Mouse (Mus musculus) T-cell, adult 66 days (primary cell): Measurements from ENCODE around the gene Bhlhe23. TPM values are rescaled to one million over a fixed set of nuclear protein-coding genes. Genes with fewer than 3 reads are reported as not detected.

Experiments
- total RNA-seq, 2 experiments: library from RNA; stranded (reverse); gene quantifications; 3 replicates in 1 of 2; 4 replicates in 1 of 2; pipeline ENCODE4 v1.2.4; 2023

Bhlhe23 gene
- total RNA-seq = not detected

DNA sequence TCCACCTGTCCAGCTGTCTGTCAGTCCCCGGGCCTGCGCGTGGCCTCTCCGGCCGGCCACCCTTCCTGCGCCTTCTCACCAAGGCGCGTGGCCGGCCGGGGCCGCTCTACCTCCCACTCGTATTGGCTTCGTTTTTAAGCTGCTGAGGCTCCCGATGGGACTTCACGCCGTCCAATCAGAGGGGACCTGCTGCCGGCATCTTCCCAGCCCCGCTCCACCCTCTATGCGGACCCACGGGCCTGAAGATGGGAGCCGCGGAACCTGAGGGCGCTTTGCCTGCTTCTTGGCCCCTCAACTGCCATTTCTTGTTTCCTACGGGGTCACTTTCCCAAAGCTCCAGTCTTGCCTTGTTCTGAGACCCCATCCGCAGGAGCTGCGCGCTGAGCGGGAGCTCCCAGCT is at the start of gene Bhlhe23:
Bhlhe23 (minus strand) TSS at position 108 of the 400 bp plus-strand sequence.

DNA sequence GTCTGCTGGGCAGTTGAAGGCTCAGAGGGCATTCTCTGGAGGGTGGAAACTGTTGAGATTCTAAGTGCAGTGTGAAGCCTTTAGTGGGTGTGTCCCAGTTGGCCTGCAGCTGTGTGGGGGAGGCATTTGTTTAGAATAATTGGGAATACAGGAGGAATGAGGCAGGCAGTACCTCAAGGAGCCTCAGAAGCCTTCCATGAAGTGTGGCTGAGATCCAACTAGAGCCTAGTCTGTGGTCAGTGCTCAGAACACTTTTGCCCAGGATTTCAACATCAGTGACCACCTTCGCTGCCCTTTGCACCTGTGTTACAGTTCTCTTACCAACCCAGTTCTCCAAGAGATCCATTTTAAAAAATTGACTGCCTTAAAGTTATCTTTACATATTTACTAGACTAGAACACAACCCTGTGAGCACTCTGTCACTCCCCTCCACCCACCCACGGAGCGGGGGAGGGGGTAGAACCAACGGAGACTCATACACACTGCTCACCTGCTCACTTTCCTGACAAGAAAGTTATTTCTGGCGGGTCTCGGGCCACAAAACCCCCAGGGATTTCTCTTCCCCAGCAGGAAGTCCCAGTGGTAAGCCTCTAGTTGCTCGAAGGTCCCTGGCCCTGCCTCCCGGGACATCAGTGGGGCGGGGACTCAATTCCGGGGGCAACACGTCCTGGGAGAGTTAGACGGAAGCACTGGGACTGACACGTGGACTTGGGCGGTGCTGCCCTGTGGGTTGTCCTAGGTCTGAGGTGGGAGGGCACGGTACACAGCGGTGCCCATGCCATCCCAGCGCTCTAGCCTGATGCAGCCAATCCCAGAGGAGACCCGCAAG is 51.9 kb downstream of the Bhlhe23 start, which contains the start of gene Slc17a9:
Slc17a9 (plus strand) TSS at position 679 of the 829 bp plus-strand sequence.

Other genes starting within 250 kb of the Bhlhe23 start
- gene Mrgbp, start 195.6 kb downstream of the Bhlhe23 start, total RNA-seq = 10 to 100 TPM; 42.6 to 47.0 TPM
- gene Ogfr, start 187.7 kb downstream of the Bhlhe23 start, total RNA-seq = 100 to 1,000 TPM in 1 of 2 experiments, 10 to 100 TPM in 1; 94.7 to 108 TPM
- 1 to 10 TPM; 2.5 to 3.8 TPM for gene Col9a3, start 179.1 kb downstream of the Bhlhe23 start, total RNA-seq
- gene Tcfl5, start 134.2 kb downstream of the Bhlhe23 start, total RNA-seq = under 1 TPM; 0.38 to 0.56 TPM
- 100 to 1,000 TPM; 102 to 107 TPM for gene Dido1, start 66.9 kb downstream of the Bhlhe23 start, total RNA-seq
- gene Gid8, start 66.8 kb downstream of the Bhlhe23 start, total RNA-seq = 10 to 100 TPM; 49.2 to 52.7 TPM
- gene Slc17a9, start 51.6 kb downstream of the Bhlhe23 start, total RNA-seq = 10 to 100 TPM; 89.8 to 96.5 TPM
- 10 to 100 TPM; 88.6 to 93.8 TPM for gene Ythdf1, start 144.0 kb upstream of the Bhlhe23 start, total RNA-seq
- not detected for gene Birc7, start 152.1 kb upstream of the Bhlhe23 start, total RNA-seq
- gene Nkain4, start 177.8 kb upstream of the Bhlhe23 start, total RNA-seq = not detected
- 10 to 100 TPM; 74.9 to 81.4 TPM for gene Arfgap1, start 190.3 kb upstream of the Bhlhe23 start, total RNA-seq
- 1 to 10 TPM; 2.1 to 4.0 TPM for gene Col20a1, start 209.6 kb upstream of the Bhlhe23 start, total RNA-seq